Mouse (Mus musculus) frontal cortex, postnatal 10 days (tissue): ENCODE measurements around the gene Gm10401.
"Not testable (repeated sequence)": the region's sequence is repeated elsewhere in the genome, so short reads cannot be mapped to it uniquely, and the experiment has no call there.

Experiments used
- DNase-seq, 2 experiments: peaks; one replicate each; pipeline ENCODE4 v3.0.0; 2022; ENCODE audit warnings: low spot score in 2 of 2, mixed read lengths in 1 of 2

Gene Gm10401

GRCm38 (mm10) chr5:115118961-115119570 lies 21.0 kb upstream of the Gm10401 start, which contains the start of gene Acads:
Gene Acads (minus strand): TSS chr5:115119346.
- peak; percentile 59 to 72 for DNase-seq

GRCm38 (mm10) chr5:115117467-115117866 lies 19.4 kb upstream of the Gm10401 start:
- DNase-seq = no peak

DNA sequence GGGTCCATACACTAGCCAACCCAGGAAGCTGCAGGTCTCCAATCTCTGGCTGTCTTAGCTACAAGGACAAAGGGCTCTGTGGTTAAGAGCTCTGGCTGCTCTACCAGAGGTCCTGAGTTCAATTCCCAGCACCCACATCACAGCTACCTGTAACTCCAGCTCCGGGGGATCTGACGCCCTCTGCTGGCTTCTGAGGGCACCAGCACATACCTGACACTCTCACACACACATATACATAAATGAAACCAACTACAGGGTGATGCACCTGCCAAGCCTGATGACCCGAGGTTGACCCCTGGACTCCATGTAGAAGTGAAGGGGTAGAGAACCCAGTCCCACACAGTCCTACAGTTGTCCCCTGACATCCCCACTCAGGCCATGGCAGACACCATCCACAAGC lies 18.3 kb upstream of the Gm10401 start:
- DNase-seq = no peak

DNA sequence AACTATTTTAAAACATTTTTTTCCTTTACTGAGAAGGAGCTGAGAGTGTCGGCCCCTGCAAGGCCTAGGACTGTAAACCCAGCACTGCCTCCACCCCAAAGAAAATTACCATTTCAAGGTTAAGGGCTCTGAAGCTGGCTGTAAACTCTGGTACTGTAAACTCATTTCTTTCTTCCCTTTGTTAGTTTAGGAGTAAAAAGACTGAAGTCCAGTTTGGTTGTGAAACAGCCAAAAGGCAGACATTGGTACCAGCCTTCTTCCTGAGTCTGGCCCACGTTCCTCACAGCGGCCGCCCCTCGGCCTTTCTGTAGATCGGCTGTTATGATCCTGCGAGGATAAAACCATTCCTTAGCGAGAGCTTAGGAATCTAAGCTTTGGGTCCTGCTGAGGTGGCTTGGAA lies 16.4 kb upstream of the Gm10401 start:
- no peak for DNase-seq

GRCm38 (mm10) chr5:115113244-115113643 lies 15.1 kb upstream of the Gm10401 start:
- no peak for DNase-seq

DNA sequence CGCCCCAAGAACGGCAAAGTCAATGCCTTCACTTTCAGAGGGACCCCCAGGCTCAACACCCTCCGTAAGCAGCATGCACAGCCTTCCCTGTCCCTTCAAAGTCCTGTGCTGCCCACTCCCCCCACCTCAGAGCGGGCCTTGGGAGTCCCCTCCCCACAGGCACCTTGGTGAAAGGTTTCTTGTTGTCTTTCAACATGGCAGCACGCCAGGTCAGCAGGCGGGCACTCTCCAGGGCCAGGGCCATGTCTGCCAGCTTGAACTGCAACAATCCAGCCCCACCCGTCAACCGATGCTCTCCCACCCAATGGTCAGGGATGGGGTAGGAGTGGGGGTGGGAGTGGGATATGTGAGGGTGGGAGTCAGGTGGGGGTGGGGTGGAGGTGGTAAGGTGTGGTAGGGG lies 13.1 kb upstream of the Gm10401 start:
- DNase-seq = no peak

DNA sequence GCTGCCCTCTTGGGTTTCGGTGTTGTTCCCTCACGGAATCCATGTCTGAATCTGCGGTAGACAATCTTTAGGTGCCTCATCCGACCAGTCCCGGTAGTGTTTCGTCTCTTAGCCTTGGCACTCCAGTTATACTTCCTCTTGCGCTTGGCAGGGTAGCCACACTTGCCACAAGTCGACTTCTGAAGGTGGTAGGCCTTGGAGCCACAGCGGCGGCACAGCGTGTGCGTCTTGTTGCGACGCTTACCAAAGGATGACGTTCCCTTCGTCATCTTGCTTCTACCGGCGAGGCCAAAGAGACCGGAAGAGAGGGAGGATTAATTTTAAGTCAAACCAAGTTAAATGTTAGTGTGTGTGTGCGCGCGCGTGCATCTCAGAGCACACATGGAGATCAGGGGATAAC lies 5.2 kb upstream of the Gm10401 start:
- DNase-seq = not testable (repeated sequence)

DNA sequence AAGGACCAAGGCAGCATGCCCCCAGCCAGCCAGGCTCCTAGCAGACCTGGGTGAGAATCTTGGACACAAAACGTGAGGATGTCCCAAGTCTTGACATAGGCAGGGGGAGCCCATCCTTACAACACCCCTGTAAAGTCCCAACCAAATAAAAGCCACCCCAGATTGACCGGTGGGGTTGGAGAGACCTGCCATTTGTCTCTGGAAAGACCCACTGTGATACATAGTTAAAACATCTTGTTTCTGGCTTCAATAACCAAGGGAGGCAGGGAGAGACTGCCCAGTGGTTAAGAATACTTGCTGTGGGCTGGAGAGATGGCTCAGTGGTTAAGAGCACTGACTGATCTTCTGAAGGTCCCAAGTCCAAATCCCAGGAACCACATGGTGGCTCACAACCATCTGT lies 4.1 kb upstream of the Gm10401 start:
- DNase-seq = no peak

GRCm38 (mm10) chr5:115100473-115100872 lies 2.4 kb upstream of the Gm10401 start:
- DNase-seq = no peak

- DNase-seq = no peak
These were observed 1.9 kb upstream of the Gm10401 start for GRCm38 (mm10) chr5:115099991-115100390.

GRCm38 (mm10) chr5:115099530-115099929 lies 1.4 kb upstream of the Gm10401 start:
- no peak for DNase-seq

DNA sequence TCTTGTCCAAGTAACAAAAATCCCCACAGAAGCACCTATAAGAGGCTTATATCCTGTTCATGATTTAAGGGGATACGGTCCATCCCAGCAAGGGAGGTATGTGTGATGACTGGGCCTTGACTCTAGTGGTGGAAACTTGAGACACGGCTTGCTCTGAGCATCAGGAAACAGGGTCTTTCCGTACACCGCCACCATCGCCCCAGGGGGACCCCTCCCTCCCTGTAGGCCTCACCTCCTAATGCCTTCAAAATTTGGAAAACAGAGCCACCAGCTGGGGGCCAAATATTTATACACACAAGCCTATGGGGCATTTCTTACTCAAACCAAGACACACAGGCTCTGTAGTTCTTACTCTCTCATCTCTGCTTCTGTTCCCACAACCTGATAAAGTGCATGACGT lies 6.3 kb downstream of the Gm10401 start:
- DNase-seq = no peak

GRCm38 (mm10) chr5:115091015-115091414 lies 7.1 kb downstream of the Gm10401 start:
- DNase-seq = no peak

DNA sequence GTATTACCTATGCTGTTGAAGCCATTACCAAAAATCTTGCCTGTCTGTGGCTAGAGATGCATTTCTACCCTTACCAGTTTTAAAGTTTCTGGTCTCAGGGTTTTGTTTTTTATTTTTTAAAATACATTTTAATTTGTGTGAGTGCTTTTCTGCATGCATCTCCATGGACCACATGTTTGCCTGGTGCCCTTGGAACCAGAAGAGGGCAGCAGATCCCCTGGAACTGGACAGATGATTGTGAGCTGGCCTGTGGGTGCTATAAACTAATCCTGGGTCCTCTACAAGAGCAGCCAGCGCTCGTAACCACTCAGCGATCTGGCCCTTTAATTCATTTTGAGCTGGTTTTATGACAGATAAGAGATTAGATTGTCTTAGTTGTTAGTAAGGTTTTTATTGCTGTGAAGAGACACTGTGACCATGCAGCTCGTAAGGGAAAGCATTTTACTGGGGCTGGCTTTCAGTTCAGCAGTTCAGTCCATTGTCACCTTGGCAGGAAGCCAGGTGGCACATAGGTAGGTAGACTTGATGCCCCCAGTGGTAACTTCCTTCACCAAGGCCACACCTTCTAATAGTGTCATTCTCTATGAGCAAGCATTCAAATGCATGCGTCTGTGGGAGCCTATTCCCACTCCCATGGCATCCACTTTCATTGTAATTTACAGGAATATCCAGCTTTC lies 8.4 kb downstream of the Gm10401 start:
- DNase-seq = no peak

DNA sequence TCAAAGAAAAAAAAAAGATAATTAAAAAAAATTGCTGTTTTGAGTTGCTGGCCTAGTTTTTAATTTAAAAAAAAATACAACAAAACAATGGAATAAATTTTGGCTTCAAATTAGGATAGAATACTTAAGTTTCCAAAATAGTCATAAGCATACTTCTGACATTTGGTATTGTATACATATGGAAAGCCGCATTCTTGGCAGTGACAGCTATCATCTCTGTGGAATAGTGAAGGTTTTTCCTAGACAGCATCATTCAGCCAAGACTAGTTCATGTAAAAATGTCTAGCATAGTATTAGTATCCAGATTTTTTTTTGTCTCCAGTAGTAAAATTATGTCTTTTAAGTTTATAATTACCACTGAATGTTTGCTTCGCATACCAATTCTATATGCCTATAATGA lies 12.4 kb downstream of the Gm10401 start:
- no peak for DNase-seq

DNA sequence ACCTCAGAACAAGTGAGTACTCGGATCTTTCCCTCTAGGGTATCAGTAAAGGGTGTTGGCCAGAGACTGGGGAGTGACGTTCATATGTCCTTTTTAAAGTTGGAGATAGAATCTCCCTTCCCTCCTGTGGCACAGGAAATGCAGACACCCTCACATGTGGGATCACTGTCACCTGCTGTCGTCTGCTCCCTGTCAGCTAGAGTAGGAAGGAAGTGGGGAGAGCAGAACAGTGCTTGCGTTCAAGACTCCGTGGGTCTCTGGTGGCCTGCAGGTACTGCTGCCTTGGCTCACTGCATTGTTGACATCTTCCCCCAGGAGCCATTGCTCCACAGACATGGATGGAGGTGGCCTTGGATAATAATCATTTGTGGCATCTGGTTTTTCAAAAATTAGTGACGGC lies 14.6 kb downstream of the Gm10401 start:
- DNase-seq = no peak

DNA sequence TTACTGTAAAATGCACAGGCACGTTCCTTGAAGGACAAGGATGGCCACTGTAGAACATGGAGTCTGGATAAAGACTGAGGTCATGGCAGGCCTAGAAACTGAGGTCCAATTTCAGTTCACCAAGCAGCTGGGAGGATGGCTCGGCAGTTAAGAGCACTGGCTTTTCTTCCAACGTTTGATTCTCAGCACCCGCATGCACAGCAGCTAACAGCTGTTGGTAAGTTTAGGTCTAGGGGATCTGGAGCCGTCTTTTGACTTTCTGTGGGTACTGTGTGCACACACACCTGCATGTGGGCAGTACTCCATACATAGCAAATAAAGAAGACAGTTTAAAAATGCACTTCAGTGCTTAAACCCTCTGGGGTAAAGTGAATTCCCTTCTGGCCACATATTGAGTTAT lies 16.5 kb downstream of the Gm10401 start:
- DNase-seq = no peak

GRCm38 (mm10) chr5:115076144-115076901 lies 21.8 kb downstream of the Gm10401 start:
- peak in 1 of 2 experiments; percentile 48 for DNase-seq

DNA sequence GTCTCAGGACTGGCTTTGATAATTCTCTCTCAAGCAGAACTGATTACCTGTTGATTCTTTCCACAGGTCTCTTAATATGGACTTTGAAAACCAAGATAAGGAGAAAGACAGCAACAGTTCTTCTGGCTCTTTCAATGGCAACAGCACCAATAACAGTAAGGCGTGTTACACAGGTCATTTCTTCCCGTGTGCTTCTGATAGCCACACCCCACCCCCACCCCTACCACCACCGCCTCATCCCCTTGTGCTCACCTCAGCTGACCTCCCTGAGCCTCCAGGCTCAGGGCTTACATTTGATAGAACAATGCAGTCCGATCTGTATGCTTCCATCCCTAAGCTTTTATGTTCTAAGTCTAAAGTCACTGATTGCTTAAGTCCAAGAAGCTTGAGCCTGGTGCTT lies 23.3 kb downstream of the Gm10401 start:
- DNase-seq = no peak

- not testable (repeated sequence) for DNase-seq
These were observed 24.8 kb downstream of the Gm10401 start for GRCm38 (mm10) chr5:115073306-115073705.

DNA sequence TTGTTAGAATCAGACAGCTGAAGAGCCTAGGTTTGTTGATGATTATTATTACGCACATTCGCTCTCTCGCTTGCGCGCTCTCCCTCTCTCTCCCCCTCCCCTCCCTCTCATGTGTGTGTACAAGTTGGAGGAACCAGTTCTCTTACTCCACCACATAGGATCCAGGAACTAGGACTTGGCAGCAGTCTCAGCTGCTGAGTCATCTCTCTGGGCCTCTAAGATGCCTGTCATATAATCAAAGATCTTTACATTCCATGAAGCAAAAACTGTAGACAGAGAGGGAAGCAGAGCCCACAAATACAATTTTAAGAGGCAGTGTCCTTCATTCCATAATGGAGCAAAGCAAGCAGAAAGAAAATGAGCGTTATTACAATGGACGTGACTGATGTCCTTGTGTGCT lies 26.0 kb downstream of the Gm10401 start:
- DNase-seq = no peak

DNA sequence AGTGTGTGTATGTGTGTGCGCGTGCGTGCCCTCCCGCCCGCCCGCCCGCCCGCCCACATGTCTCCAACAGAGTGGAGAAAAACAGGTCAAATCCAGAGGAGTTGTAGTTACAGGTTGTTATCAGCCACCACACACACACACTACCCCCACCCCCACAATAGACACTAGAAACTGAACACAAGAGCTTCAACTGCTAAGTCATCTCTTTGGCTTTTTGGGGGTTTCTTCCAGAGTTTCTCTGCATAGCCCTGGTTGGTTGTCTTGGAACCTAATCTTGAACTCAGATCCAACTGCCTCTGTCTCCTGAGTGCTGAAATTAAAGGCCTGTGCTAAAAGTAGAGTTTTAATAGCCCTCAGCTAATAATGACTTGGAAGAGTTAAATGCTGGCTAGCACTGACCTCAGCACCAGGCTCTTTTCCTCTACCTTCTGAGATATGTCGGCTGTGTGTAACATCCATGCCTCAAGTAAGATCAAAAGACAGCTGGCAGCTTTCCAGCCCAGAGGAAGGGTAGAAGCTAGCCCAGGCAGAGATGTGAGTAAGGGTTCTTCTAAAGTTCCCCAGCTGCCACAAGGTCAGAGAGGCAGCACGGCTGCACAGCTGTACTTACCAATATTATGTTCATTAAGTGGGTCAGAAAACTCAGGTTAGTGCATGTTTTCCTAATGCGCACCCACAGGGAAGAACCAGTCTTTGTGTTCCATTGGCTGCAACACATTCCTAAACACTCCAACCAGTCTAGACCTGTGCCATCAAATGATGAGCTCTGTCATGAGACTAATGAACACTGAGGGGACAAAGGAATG lies 26.8 kb downstream of the Gm10401 start:
- no peak for DNase-seq
